Mouse (Mus musculus): Measurements from ENCODE around the gene Rnf220. TPM values are rescaled to one million over a fixed set of nuclear protein-coding genes. Genes with fewer than 3 reads are reported as not detected.

Gene Rnf220
- polyA plus RNA-seq, 1 experiment = 193 TPM

GRCm38 (mm10) chr4:117445516-117446207, 51.2 kb downstream of the Rnf220 start:
- no peak for DNase-seq (ENCODE audit: extremely low spot score in 1 of 2, low spot score in 1 of 2)

- DNase-seq (ENCODE audit: extremely low spot score in 1 of 2, low spot score in 1 of 2) = no peak
These were observed 57.9 kb downstream of the Rnf220 start for GRCm38 (mm10) chr4:117438919-117439318.

- no peak for DNase-seq (ENCODE audit: extremely low spot score in 1 of 2, low spot score in 1 of 2)
These were observed 58.8 kb downstream of the Rnf220 start for GRCm38 (mm10) chr4:117438064-117438463.

- no peak for DNase-seq (ENCODE audit: extremely low spot score in 1 of 2, low spot score in 1 of 2)
These were observed 59.7 kb downstream of the Rnf220 start for GRCm38 (mm10) chr4:117436995-117437660.

GRCm38 (mm10) chr4:117434336-117434735, 62.5 kb downstream of the Rnf220 start:
- no peak for DNase-seq (ENCODE audit: extremely low spot score in 1 of 2, low spot score in 1 of 2)

GRCm38 (mm10) chr4:117429604-117430003, 67.2 kb downstream of the Rnf220 start:
- DNase-seq (ENCODE audit: extremely low spot score in 1 of 2, low spot score in 1 of 2) = no peak

- peak in 1 of 2 experiments; percentile 13 for DNase-seq (ENCODE audit: extremely low spot score in 1 of 2, low spot score in 1 of 2)
These were observed 69.3 kb downstream of the Rnf220 start for GRCm38 (mm10) chr4:117427540-117427939.

GRCm38 (mm10) chr4:117421077-117421476, 75.8 kb downstream of the Rnf220 start:
- no peak for DNase-seq (ENCODE audit: extremely low spot score in 1 of 2, low spot score in 1 of 2)

GRCm38 (mm10) chr4:117416827-117417226, 80.0 kb downstream of the Rnf220 start:
- DNase-seq (ENCODE audit: extremely low spot score in 1 of 2, low spot score in 1 of 2) = no peak

- no peak for DNase-seq (ENCODE audit: extremely low spot score in 1 of 2, low spot score in 1 of 2)
These were observed 86.8 kb downstream of the Rnf220 start for GRCm38 (mm10) chr4:117410049-117410410.

- peak; percentile 10 to 47 for DNase-seq (ENCODE audit: extremely low spot score in 1 of 2, low spot score in 1 of 2)
These were observed 87.5 kb downstream of the Rnf220 start for GRCm38 (mm10) chr4:117409144-117410048.

GRCm38 (mm10) chr4:117407945-117408344, 88.9 kb downstream of the Rnf220 start:
- DNase-seq (ENCODE audit: extremely low spot score in 1 of 2, low spot score in 1 of 2) = no peak

GRCm38 (mm10) chr4:117405999-117406398, 90.9 kb downstream of the Rnf220 start:
- peak in 1 of 2 experiments; percentile 20 for DNase-seq (ENCODE audit: extremely low spot score in 1 of 2, low spot score in 1 of 2)

- no peak for DNase-seq (ENCODE audit: extremely low spot score in 1 of 2, low spot score in 1 of 2)
These were observed 91.6 kb downstream of the Rnf220 start for GRCm38 (mm10) chr4:117405211-117405610.

GRCm38 (mm10) chr4:117403411-117403810, 93.4 kb downstream of the Rnf220 start:
- DNase-seq (ENCODE audit: extremely low spot score in 1 of 2, low spot score in 1 of 2) = no peak

- DNase-seq (ENCODE audit: extremely low spot score in 1 of 2, low spot score in 1 of 2) = no peak
These were observed 99.7 kb downstream of the Rnf220 start for GRCm38 (mm10) chr4:117397128-117397527.

- DNase-seq (ENCODE audit: extremely low spot score in 1 of 2, low spot score in 1 of 2) = no peak
These were observed 103.8 kb downstream of the Rnf220 start for GRCm38 (mm10) chr4:117393027-117393426.

GRCm38 (mm10) chr4:117392391-117392790, 104.5 kb downstream of the Rnf220 start:
- DNase-seq (ENCODE audit: extremely low spot score in 1 of 2, low spot score in 1 of 2) = no peak

- DNase-seq (ENCODE audit: extremely low spot score in 1 of 2, low spot score in 1 of 2) = no peak
These were observed 104.9 kb downstream of the Rnf220 start for GRCm38 (mm10) chr4:117391966-117392365.

GRCm38 (mm10) chr4:117390850-117391795, 105.7 kb downstream of the Rnf220 start:
- no peak for DNase-seq (ENCODE audit: extremely low spot score in 1 of 2, low spot score in 1 of 2)

Measured in frontal cortex, adult 2 months (tissue).